In genomic region chr3:89233562-89234110, GRCm38 (mm10) we compare ENCODE assay signal across 11 mouse cellular contexts. TPM values are rescaled to one million over a fixed set of nuclear protein-coding genes. Genes with fewer than 3 reads are reported as not detected.
DNase-seq lines count a peak whose midpoint lies in the region; ATAC-seq and TF ChIP-seq lines count a peak whose summit lies in the region.
"Had no signal": no experiment of that assay in that cellular context is flagged by ENCODE, and none has a peak within 500 bp of the region (broad histone marks: within the 10 kb centered on the region; RNA-seq: fewer than 3 reads in every experiment).

No protein-coding gene starts in this region.

- H3K9me3 ChIP-seq in lung, embryonic 16.5 days (ENCODE audit: control insufficient read depth, low read length), result no peaks in the 10 kb centered on the region
- H3K9me3 ChIP-seq in stomach, postnatal 0 days (ENCODE audit: control insufficient read depth, low read length), result no peaks in the 10 kb centered on the region
- H3K9me3 ChIP-seq: liver, embryonic 15.5 days; neural tube, embryonic 15.5 days had no signal

- DNase-seq in cerebellum, adult 9-11 months, result peak; percentile 31
- no peak for DNase-seq in cerebellum, adult 18-20 months
- DNase-seq in spleen, adult 2 months (ENCODE audit: low read depth in 1 of 2, low spot score in 2 of 2), result peak in 1 of 2 experiments; percentile 50
- DNase-seq in spleen, adult 12 weeks (ENCODE audit: low spot score), result no peak
- DNase-seq in stomach, postnatal 0 days (ENCODE audit: low spot score), result peak; percentile 94
- no peak for DNase-seq in left cerebral cortex, postnatal 25 days (ENCODE audit: low spot score in 2 of 2)
- no peak for DNase-seq in adrenal gland, adult 8-10 months
- DNase-seq: cerebellum, postnatal 36 days had no signal

- no peaks in the 10 kb centered on the region for H3K27me3 ChIP-seq in spleen, adult 2 months (ENCODE audit: control insufficient read depth, insufficient read depth, low read length)
- no peaks in the 10 kb centered on the region for H3K27me3 ChIP-seq in lung, embryonic 16.5 days (ENCODE audit: control insufficient read depth, insufficient read depth, low read depth, low read length)
- no peaks in the 10 kb centered on the region for H3K27me3 ChIP-seq in stomach, postnatal 0 days (ENCODE audit: control insufficient read depth, insufficient read depth, low read length)
- H3K27me3 ChIP-seq: neural tube, embryonic 15.5 days had no signal

- H3K4me3 ChIP-seq in spleen, adult 2 months (ENCODE audit: extremely low read depth, insufficient read depth, insufficient read length), result no peak overlapping the region
- peak overlapping the region; percentile 13; the same call in 1 of the 2 replicates for H3K4me3 ChIP-seq in lung, embryonic 16.5 days (ENCODE audit: low read length)
- H3K4me3 ChIP-seq in stomach, postnatal 0 days (ENCODE audit: low read depth, low read length), result no peak overlapping the region
- H3K4me3 ChIP-seq: liver, embryonic 15.5 days; neural tube, embryonic 15.5 days had no signal

- no peak for TF ChIP-seq EP300 in stomach, postnatal 0 days (optimal IDR thresholded peaks at IDR 0.05)

- no peak for TF ChIP-seq POLR2A in spleen, adult 2 months (IDR thresholded peaks at IDR 0.05; ENCODE audit: low read depth, low read length)

- H3K4me2 ChIP-seq in lung, embryonic 16.5 days (ENCODE audit: low read depth, low read length), result peak overlapping the region; percentile 49
- 0 out of 2 replicates have a peak overlapping the region, but pooled peaks have one; percentile 27 for H3K4me2 ChIP-seq in stomach, postnatal 0 days (replicated peaks; ENCODE audit: low read depth)
- H3K4me2 ChIP-seq: liver, embryonic 15.5 days; neural tube, embryonic 15.5 days had no signal

- intact Hi-C loops in left cerebral cortex, postnatal 25 days (cut with DNase I), result no loop called here

- H3K27ac ChIP-seq in spleen, adult 2 months (ENCODE audit: insufficient read depth, low read length), result peak overlapping the region; percentile 59
- peak overlapping the region; percentile 97 for H3K27ac ChIP-seq in lung, embryonic 16.5 days (ENCODE audit: low read length)
- H3K27ac ChIP-seq in stomach, postnatal 0 days (replicated peaks), result peak overlapping the region; percentile 89
- H3K27ac ChIP-seq: liver, embryonic 15.5 days; neural tube, embryonic 15.5 days had no signal

- peaks cover 28% of the 10 kb centered on the region for H3K4me1 ChIP-seq in spleen, adult 2 months (ENCODE audit: control insufficient read depth, insufficient read depth, insufficient read length)
- H3K4me1 ChIP-seq in lung, embryonic 16.5 days (replicated peaks; ENCODE audit: control insufficient read depth, insufficient read depth, low read length), result peaks cover 21% of the 10 kb centered on the region
- no peaks in the 10 kb centered on the region for H3K4me1 ChIP-seq in stomach, postnatal 0 days (replicated peaks; ENCODE audit: control insufficient read depth, insufficient read depth)

- peak; percentile 78 for ATAC-seq in lung, embryonic 16.5 days (ENCODE audit: low read depth)
- ATAC-seq in stomach, postnatal 0 days (ENCODE audit: low FRiP score, low TSS enrichment), result peak; percentile 83

- 13% methylated on average over 14 of the region's 14 CpGs for WGBS in spleen, adult 2 months
- 41% methylated on average over 14 of the region's 14 CpGs for WGBS in lung, embryonic 16.5 days
- 45% methylated on average over 14 of the region's 14 CpGs for WGBS in stomach, postnatal 0 days

- peak overlapping the region; percentile 55 for H3K9ac ChIP-seq in lung, embryonic 16.5 days (ENCODE audit: low read length)
- H3K9ac ChIP-seq in stomach, postnatal 0 days (ENCODE audit: low read length), result no peak overlapping the region
- H3K9ac ChIP-seq: liver, embryonic 15.5 days; neural tube, embryonic 15.5 days had no signal

- no peaks in the 10 kb centered on the region for H3K36me3 ChIP-seq in spleen, adult 2 months (ENCODE audit: control insufficient read depth, insufficient read depth, low read length)
- peaks cover 3% of the 10 kb centered on the region; the same call in 1 of the 2 replicates for H3K36me3 ChIP-seq in lung, embryonic 16.5 days (ENCODE audit: control insufficient read depth, insufficient read depth, low read length)
- H3K36me3 ChIP-seq in stomach, postnatal 0 days (ENCODE audit: control insufficient read depth, insufficient read depth, low read length), result no peaks in the 10 kb centered on the region
- H3K36me3 ChIP-seq: liver, embryonic 15.5 days had no signal

- TF ChIP-seq CTCF in spleen, adult 2 months (IDR thresholded peaks at IDR 0.05; ENCODE audit: extremely low read depth, insufficient read depth, insufficient read length, insufficient replicate concordance), result no peak
- peak; percentile 53 for TF ChIP-seq CTCF in stomach, postnatal 0 days (IDR thresholded peaks at IDR 0.05; ENCODE audit: low read depth)

RNA-seq across cellular contexts. Expression of gene Muc1, which starts 4.8 kb away (rescaled TPM):
- 17.4 and 26.1 TPM in 2 replicates for polyA plus RNA-seq in spleen, adult 2 months (2012; rRNA removed)
- polyA plus RNA-seq in lung, embryonic 16.5 days (2015; fragmentation: Nextera tagmentation; extraction: Ambion mirVana), result 151 and 162 TPM in 2 replicates
- 212 and 255 TPM in 2 replicates for polyA plus RNA-seq in stomach, postnatal 0 days (2015; fragmentation: Nextera tagmentation; extraction: Ambion mirVana)
- total RNA-seq in left cerebral cortex, postnatal 25 days (2021), result 1 to 10 TPM in 1 of 2 experiments, under 1 TPM in 1; 0.80 to 1.2 TPM
- total RNA-seq in adrenal gland, adult 8-10 months (2022), result under 1 TPM in 3 of 4 experiments, not detected in 1; 0.22 to 0.96 (median 0.65) TPM
- polyA plus RNA-seq: liver, embryonic 15.5 days had no signal

RNA-seq across cellular contexts. Expression of gene Mtx1, which starts 6.7 kb away (rescaled TPM):
- 99.4 and 124 TPM in 2 replicates for polyA plus RNA-seq in spleen, adult 2 months (2012; rRNA removed)
- polyA plus RNA-seq in lung, embryonic 16.5 days (2015; fragmentation: Nextera tagmentation; extraction: Ambion mirVana), result 174 and 188 TPM in 2 replicates
- polyA plus RNA-seq in stomach, postnatal 0 days (2015; fragmentation: Nextera tagmentation; extraction: Ambion mirVana), result 129 and 133 TPM in 2 replicates
- total RNA-seq in left cerebral cortex, postnatal 25 days (2021), result 10 to 100 TPM; 89.5 to 94.5 TPM
- 100 to 1,000 TPM; 138 to 169 (median 152) TPM for total RNA-seq in adrenal gland, adult 8-10 months (2022)

RNA-seq across cellular contexts. Expression of gene Krtcap2, which starts 12.1 kb away (rescaled TPM):
- polyA plus RNA-seq in spleen, adult 2 months (2012; rRNA removed), result 93.5 and 129 TPM in 2 replicates
- 304 and 314 TPM in 2 replicates for polyA plus RNA-seq in lung, embryonic 16.5 days (2015; fragmentation: Nextera tagmentation; extraction: Ambion mirVana)
- 266 and 314 TPM in 2 replicates for polyA plus RNA-seq in stomach, postnatal 0 days (2015; fragmentation: Nextera tagmentation; extraction: Ambion mirVana)
- total RNA-seq in left cerebral cortex, postnatal 25 days (2021), result 10 to 100 TPM; 69.2 to 69.4 TPM
- total RNA-seq in adrenal gland, adult 8-10 months (2022), result 100 to 1,000 TPM; 131 to 144 (median 135) TPM

RNA-seq across cellular contexts. Expression of gene Trim46, which starts 12.5 kb away (rescaled TPM):
- 3.6 and 5.4 TPM in 2 replicates for polyA plus RNA-seq in spleen, adult 2 months (2012; rRNA removed)
- 7.2 and 7.7 TPM in 2 replicates for polyA plus RNA-seq in lung, embryonic 16.5 days (2015; fragmentation: Nextera tagmentation; extraction: Ambion mirVana)
- 2.7 and 3.3 TPM in 2 replicates for polyA plus RNA-seq in stomach, postnatal 0 days (2015; fragmentation: Nextera tagmentation; extraction: Ambion mirVana)
- total RNA-seq in left cerebral cortex, postnatal 25 days (2021), result 10 to 100 TPM; 89.8 to 94.3 TPM
- 1 to 10 TPM; 2.8 to 4.5 (median 3.8) TPM for total RNA-seq in adrenal gland, adult 8-10 months (2022)

RNA-seq across cellular contexts. Expression of gene Thbs3, which starts 18.7 kb away (rescaled TPM):
- 2.9 and 3.4 TPM in 2 replicates for polyA plus RNA-seq in spleen, adult 2 months (2012; rRNA removed)
- polyA plus RNA-seq in lung, embryonic 16.5 days (2015; fragmentation: Nextera tagmentation; extraction: Ambion mirVana), result 57.7 and 65.4 TPM in 2 replicates
- 25.5 and 31.1 TPM in 2 replicates for polyA plus RNA-seq in stomach, postnatal 0 days (2015; fragmentation: Nextera tagmentation; extraction: Ambion mirVana)
- 10 to 100 TPM; 23.6 to 26.5 TPM for total RNA-seq in left cerebral cortex, postnatal 25 days (2021)
- 1 to 10 TPM; 4.1 to 8.6 (median 7.8) TPM for total RNA-seq in adrenal gland, adult 8-10 months (2022)

Comparison
In these comparisons a context has a peak if more than half of its experiments do, and no peak if none do; other contexts are left out.
1. DNase-seq: peak in cerebellum, adult 9-11 months (single experiment) and stomach, postnatal 0 days (single experiment); none in cerebellum, adult 18-20 months (0 of 2), spleen, adult 12 weeks (single experiment), left cerebral cortex, postnatal 25 days (0 of 2) and adrenal gland, adult 8-10 months (single experiment).
2. Peak in every context shown above with its lines, with median percentiles within 50 percentile points of each other: H3K27ac ChIP-seq.